Mouse (Mus musculus) layer of hippocampus, postnatal 36 days (tissue): ENCODE measurements at regions not wholly inside any gene's neighbourhood (a gene's known extent, or its start where the extent isn't known, plus 50 kb on each side); places are given as distances from the start of the nearest gene placed in this dataset.
A peak's percentile ranks its signal among the peaks of the same experiment; 100 is the strongest.

Experiments
- DNase-seq, 2 experiments: peaks; one replicate each; pipeline ENCODE4 v3.0.0; 2022

DNA sequence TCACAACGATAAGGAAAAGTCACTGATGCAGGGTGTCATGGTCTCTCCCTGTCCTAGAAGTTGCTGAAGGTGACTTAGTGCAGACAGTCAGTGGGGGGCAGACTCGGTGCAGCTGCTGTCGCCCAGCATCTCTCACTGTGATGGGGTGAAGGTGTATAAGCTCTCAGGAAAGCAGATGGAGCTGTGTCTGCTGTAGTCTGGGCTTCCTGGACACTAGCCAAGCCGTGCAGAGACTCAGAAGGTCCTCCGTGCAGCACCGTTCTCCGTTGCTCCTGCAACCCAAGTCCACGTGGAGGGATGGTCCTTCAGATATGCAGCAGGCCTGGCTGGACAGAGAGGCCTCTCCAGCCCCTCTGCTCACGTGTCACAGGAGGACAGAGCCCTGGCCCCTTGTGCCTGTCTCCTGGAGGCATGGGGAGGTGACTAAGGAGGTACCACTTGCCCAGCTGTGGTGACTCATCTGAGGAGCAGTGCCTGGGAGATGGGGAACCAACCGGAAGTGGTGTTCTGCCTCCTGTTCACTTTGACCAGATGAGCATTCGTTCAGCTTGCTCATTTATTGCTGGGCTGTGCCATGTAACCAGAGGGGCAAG lies 171.2 kb downstream of the Gadd45g start:
- no peak for DNase-seq

DNA sequence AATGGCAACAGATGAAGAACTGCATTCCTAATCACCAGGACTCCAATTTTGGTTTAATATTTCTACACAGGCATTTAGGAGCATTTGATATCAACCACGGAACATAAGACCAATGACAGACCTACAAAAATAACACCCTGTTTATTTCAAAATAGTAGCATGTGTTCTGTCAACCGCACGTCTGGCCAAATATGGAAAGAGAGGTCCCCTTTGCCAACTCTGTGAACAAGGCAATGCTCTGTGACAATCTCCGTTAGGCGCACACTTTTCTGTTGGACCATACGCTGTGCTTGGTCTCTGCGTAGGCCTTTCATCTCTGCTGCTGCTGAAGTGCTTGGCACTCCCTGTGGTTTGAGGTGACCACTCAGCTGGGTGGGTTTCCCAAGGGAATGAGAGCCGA lies 173.2 kb downstream of the Gadd45g start:
- DNase-seq, result peak; percentile 27 to 36

DNA sequence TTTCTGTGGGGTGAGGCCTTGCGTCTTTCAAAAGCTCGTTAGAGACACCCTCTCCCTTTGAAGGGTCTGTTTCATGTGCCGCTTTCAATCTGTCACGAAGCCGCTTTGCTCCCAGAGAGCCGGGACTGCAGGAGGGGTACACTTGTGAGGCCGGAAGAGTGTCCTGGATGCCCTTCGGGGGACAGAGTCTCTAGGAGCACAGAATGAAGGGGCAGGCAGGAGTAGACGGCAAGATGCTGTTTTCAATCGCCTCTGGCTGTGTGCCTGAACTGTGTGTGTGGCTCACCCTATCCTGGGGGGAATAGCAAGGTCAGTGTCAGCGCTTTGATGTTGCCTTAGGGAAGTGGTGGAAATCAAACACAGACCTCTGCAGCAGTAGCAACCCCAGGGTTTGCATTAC lies 174.7 kb downstream of the Gadd45g start:
- no peak for DNase-seq

DNA sequence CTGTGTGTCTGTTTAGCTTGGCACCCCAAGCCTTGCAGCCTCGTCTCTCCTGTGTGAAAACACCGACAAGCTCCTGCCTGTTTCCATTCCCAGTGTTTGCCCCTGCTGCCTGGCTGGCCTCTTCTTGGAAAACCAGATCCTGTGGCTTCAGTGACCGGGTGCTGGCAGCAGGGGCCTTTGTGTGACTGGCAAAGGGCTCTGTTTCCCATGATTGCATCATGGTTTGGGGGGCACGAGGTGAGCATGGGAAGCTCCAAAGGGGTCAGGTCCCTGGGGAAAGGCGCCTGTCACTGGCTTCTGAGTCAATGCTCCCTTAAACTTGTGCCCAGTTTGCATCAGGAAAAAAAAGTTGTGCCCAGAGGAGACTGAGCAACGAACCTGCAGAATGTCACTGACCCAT lies 175.3 kb downstream of the Gadd45g start:
- DNase-seq, result no peak

DNA sequence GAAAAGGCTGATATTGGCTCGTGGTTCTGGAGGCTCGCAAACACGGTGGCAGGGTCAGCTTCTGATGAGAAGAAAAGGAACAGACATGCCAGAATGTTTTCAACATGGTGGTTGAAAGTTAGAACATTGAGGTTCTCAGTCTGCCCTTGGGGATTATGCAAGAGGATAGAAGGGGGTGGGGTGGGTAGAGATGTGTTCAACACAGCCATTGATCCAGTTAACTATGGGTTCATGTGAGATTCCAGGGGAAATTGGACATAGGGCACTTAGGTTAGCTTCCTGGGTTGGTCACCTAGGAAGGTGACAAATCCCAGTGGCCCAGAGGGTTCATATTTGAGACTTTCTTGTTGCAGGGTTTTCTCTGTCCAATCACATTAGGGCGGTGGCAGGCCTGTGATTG lies 176.1 kb downstream of the Gadd45g start:
- DNase-seq, result no peak

DNA sequence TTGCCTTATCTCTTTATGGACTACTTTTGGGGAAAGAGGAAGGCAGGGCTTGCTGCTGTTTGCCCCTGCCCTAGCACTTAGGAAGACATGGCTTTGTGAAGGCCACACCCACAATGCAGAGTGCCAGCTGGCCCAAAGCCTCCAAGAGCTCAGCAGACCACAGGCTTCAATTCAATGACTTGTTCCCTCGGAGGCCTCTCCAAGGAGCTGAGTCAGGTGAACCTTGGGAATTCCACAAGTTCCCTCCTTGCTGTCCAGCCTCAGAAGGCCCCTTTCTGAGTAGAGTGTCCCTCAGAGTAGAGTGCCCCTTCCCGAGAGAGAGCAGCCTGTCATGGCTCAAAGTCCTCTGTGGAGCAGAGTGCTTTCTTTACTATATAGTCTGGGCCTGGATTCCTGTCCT lies 177.9 kb downstream of the Gadd45g start:
- DNase-seq, result peak in 1 of 2 experiments; percentile 13

DNA sequence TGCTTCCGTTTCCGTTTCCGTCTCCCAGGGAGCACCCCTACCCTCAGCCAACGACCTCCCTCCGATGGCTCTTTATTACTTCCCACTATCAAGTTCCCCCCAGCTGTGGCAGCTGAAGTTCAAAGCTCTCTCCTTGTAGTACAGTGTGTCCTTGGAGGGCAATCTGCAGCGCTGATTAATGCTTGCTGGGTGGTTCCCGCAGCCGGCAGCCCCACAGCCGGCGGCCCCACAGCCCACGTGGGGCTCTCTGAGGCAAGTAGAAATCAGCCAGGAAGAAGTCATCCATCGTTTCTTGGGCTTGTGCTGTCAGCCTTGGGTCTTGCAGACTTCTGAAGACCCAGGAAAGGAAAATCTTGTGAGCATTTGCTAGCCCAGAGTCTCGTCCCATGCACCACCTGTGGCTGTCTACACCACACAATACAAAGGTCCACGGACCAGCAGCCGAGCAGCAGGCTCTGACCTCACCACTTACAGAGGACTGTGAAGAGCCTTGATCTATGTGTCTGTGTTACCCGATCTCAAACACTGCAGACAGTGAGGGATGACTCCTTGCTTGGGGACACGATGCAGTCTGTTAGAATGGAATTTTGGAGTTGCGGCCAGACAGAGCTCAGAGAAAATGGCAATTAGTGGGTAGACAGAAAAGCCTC lies 178.5 kb downstream of the Gadd45g start:
- no peak for DNase-seq

DNA sequence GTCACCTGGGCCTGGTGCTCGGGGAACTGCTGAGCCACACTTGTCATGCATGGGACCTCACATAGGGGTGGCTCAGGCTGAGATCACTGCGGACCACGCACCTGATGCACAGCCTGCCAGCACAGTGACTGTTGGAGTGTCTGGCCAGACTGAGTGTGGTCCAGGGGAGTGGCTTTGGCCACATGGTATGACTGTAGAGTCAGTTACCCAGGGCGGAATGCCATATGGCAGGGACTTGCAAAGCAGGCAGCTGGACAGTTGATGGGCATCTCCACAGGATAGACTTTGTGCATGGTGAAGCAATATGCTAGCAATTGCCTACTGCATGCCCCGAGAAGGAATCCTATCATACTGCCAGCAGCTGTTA lies 179.0 kb downstream of the Gadd45g start:
- DNase-seq, result no peak

DNA sequence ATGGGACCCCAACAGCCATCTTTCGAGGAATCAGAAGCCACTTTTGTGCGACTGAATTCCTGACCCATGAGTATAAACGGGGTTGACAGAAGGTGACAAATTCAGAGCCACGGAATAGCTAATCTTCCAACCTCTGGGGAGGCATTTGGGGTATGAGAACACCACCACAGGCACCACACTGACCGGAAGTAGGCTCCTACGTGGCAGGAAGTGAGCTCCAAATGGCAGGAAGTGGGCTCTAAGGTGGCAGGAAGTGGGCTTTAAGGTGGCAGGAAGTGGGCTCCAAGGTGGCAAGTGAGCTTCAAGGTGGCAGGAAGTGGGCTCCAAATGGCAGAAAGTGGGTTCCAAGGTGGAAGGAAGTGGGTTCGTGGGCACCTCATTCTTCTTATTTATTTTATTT lies 179.8 kb downstream of the Gadd45g start:
- DNase-seq, result no peak

DNA sequence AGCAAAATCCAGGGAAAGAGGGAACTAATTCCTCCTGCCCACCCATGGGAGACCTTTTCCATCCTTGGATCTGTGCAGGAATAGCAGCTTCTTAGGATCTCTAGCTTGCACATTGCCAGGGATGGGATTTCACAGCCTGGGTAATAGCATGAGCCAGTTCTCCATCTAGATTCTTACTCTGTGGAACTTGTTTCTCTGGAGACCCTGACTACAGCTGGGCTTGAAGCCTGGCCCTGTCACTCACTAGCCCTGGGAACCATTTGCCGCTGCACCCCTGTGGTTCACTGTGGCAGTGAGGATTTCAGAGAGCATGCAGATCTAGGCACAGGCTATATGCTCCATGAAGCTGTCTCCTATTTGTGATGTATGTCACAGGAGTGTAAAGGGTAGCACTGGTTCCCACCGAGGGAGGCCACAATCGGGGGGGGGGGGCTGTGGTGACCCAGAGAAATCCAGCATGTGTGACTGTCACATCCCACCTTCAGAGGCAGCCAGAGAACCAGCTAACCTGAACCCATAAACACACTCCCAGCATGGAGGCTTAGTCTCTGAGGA lies 183.5 kb downstream of the Gadd45g start:
- DNase-seq, result no peak

DNA sequence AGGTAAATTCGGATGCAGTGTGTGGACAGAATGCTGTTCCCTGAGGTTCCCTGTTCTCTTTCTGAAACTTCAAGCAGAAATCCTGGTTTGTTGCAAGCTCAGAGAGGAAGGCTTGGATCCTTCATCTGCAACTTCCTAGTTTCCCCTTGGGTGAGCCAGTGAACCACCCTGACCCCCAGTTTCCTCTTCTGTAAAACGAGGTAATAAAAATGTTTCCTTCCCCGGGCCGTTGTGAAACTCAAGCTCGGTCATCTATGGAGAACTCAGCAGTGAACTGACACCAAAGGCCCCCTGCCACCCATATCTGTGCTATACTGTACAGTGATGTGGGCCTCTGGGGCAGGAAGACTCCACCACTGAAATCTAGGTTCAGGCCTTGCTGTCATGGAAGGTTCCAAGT lies 185.0 kb downstream of the Gadd45g start:
- DNase-seq, result no peak

DNA sequence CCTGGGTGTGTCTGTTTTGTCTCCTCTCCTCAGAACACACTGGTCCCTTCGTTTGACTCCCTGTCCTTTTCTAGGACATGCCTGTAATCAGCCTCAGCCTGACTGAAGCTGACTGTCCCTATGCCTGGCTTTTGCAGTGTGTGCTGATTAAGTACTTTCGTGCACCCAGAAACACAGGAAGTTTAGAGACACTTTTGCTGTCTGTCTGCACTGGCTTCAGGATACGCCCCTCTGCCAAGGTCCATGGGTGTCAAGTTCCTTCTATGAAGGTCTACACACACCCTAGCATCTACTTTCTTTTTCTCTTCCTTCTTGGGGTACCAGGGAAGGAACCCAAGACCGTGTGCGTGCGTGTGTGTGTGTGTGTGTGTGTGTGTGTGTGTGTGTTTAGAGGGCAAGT lies 189.3 kb downstream of the Gadd45g start:
- no peak for DNase-seq

DNA sequence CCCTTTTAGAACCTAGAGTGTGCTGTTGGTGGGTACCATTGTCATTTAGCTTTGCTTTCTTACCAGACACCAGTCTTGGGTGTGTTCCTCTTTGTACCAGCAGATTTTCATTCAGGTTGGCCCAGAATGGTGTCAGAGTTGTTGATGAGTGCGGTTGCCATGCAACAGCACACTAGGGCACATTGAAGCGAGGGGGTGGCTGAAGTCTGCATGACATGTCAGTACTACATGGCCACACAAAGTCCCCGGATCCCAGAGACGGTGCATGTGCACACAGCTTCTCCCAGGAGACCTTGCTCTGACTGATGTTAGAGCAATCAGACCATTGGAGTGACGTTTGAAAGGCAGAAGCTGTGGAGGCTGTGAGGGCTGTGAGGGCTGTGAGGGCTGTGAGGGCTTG lies 189.9 kb downstream of the Gadd45g start:
- DNase-seq, result no peak

DNA sequence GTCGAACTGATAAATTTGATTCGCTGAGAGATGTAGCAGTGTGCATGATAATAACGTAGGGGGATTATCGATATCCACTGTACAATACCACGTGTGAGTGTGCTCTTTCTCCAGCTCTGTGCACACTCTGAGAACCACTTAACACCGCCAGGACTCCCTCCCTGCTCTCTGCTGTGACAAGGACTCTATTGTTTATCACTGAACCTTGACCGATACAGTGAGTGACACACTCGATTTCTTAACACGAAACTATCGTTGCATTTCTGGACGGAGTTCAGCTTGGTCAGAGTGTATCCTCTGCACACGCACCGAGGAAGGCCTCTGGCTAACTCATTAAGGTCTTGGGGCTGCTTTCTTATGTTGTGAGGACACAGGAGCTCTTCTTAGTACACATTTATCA lies 190.7 kb downstream of the Gadd45g start:
- no peak for DNase-seq

DNA sequence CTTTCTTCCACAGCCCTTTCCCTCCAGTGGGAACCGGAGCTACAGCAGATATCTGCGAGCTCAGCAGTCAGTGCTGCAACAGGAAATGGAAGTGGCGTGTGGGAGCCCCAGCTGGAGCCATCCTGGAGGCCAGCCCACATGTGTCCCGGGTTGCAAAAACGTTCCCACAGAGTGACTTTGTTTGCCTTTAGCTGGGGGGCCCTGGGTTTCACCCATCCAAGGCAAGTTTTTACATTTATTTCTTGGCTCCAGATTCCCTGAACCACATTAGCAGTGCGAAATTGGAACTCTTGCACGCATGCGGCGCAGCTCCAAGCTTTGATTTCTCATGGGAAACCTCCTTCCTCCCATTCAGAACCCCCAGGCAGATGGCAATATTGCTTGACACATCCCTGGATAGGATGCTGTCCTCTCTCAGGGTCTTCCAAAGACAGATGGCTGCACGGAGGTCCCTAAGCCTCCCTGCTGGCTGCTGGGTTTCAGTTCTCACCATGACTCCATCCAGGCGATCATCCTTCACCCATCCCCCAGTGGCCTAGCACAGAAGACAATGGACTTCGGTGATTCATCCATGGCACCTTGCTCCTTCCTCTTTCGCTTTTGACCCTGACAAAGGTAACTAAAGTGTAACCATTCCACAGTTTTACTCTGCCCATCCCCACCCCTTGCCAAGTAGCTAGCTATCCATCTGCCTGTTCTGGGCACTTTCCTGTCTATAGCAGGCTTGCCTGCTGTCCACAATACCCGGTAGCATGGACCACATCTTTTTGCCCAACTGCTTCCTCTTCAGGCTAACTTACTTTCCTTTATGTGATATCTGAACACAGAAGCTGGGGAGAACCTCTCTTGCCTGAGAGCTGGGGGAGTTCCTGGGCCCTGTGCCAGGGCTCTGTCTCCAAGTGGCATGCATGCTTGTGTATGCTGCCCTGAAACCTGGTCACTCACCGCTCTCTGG lies 195.3 kb downstream of the Gadd45g start:
- DNase-seq, result peak; percentile 47 to 50

DNA sequence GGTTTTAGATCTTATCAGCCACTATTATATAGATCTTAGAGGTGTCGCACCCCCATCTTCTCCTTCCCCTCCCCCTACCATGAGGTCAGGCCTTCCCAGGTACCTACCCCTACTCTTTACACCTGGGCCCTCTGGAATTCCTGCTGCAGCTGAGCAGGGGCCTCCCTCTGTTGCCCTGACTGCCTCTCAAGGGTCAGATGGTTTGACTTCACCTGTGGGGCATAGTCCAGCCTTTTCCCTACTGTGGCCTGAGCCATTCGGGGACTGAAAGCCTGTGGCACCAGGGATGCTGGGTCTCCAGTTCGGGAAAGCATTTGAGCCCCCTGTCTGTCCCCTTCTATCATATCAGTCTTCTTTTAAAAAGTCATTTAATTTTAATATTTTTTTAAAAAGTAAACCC lies 196.4 kb downstream of the Gadd45g start:
- no peak for DNase-seq

DNA sequence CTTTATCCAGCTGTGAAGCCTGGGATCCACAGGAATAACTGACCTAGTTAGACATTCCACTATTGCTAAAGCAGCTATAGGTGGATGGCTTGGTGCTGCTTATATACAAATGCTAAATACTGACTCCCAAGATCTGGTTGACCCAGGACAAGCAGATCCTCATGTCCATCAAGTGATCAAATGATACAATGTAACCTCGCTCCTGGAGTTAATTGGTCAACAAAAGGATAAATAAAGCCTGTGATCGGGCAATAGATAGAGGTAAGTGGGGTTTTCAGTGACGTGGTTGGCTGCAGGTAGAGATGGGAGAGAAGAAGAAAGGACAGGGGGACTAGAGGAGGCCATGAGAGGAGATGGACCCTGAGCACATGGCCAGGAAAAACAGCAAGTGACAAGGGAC lies 197.4 kb downstream of the Gadd45g start:
- DNase-seq, result no peak

DNA sequence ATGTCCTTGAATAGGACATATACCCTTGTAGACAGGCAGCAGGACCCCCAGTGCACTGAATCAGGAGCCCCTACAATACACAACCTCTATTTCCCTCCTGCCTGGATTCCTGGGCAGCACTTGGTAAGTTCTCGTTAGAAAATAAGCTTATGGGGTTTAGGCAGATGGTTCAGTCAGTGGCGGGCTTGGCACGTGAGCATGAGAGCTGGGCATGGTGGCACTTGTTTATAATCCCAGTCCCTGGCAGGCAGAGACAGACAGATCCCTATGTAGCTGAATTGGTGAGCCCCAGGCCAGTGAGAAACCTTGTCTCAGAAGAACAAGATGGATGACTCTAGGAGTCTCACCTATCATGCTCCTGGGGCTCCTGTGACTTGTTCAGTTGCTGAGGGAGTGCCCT lies 198.9 kb downstream of the Gadd45g start:
- peak in 1 of 2 experiments; percentile 29 for DNase-seq

DNA sequence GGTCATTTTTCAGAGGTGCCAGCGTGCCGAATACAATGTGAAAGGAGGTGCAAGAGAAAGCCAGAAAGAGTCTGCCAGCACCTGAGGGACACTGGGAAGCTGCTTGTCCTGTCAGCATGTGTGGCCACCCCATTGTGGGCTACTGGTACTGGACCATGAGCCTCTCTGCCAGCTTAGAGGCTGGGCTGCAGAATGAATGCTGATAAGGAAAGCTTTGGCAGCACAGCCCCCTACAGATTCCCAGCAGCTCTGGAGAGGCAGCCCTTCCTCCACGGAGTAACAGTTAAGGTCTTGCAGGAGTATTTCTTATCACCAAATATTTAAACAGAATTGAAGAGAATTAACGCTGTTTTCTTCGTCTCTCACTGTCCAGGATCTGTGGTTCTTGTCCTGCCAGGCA lies 199.5 kb downstream of the Gadd45g start:
- DNase-seq, result peak in 1 of 2 experiments; percentile 11

DNA sequence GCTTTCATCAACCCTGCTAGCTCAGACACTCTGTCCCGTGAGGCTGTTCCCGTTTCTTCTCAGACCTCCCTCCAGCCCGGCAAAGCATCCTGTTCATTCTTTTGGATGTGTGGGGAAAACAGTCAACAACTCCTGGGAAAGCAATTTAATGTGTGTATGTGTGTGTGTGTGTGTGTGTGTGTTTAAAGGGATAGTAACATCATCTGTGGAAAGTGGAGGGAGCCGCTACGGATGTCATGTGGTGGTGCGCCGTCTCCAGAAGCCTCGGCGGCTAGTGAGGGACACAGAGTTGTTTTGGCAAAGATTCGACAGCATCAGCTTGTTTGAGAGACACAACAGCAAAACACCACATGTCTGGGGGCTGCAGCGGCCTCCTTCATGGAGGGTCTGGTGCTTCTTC lies 200.2 kb downstream of the Gadd45g start:
- DNase-seq, result no peak

DNA sequence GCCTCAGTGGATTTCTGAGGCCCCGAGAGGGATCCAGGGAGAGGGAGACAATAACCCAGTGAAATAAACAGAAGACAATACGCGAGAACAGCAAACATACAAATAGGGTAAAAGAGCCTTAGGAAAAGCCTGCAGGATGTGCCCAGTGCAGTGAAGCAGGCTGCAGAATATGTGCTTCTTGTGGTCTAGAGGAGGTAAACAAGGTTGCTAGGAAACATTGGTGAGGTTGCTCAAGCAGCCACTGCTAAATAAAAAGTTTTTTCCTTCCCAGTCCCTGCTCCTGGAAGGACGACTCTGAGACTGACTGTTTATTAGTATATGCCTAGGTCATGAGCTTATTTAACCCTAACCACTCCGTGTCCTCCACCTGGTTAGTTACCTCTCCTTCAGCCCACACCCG lies 201.5 kb downstream of the Gadd45g start:
- DNase-seq, result no peak

DNA sequence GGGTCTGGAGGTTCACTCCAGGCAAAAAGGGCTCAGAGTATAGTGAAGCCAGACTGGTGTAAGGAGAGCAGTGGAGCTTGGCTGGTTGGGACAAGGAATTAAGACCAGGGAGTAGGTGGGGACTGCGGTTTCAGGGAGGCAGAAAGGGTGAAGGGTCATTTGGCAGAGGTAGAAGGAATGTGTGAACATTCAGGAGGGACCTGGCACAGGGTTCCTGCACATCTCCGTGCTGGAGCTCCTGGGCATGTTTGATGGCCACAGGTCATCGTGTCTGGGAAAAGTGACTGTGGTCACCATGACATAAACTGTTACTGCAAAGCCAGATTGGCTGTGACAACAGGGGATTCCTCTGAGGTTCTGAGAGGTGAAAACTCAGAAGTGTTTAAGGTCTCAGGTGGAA lies 202.3 kb downstream of the Gadd45g start:
- DNase-seq, result no peak

DNA sequence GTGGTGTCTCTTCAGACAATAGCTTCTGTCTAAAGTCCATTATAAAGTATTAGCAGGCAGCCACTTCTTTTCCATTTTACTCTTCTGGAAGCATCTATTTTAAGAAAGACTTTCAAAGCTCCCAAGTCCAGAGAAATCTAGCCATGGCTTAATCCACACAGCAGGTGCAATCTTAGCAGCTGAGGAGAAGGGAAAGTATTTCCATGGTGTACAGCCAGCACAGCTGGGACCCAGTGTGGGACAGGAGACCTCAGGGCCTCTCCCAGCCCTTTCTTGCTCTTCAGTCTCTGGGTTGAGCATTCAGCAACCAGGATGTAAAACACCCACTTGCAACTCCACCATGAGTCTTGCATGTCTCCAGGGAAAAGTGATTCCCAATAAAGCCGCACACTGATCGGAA lies 202.8 kb downstream of the Gadd45g start:
- DNase-seq, result no peak
